Mouse (Mus musculus) cerebellum, adult 2 months (tissue): ENCODE results near the gene Vmn1r12.

ENCODE experiments used
- CTCF ChIP-seq: fragments of 200-500 bp; IDR thresholded peaks from 2 replicates; pipeline ENCODE4 v1.5.1; 2011; ENCODE audit warnings: low read depth, mild to moderate bottlenecking, control low read depth, low read length, moderate library complexity, borderline replicate concordance; ENCODE audit not compliant: insufficient read depth
- POLR2A ChIP-seq: fragments of 200-500 bp; IDR thresholded peaks from 2 replicates; pipeline ENCODE4 v1.6.1; 2011; ENCODE audit warnings: low read length, control low read depth, borderline replicate concordance; ENCODE audit not compliant: insufficient read depth

DNA sequence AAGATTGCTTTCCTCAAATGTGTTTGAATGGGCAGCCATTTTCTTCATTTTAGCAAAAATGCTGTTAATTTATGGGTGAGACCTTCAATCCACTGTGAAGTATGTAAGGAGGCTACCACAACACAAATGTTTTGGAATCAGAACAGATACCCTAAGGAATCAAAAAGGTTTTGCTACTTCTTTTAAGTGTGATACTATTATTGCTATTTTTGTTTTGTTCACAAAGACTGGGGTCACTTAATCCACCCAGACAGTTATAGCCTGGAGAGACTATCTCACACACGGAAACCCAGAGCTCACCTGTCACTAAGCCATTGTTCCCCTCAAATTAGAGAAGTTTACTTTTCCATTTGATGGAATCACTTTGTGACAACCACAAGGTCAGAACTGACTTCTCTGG lies 23.6 kb upstream of the Vmn1r12 start, which contains the start of gene Vmn1r11:
- TF ChIP-seq POLR2A, result no peak
- no peak for TF ChIP-seq CTCF
